Mouse (Mus musculus): Measurements from ENCODE around the gene Dmwd.

Gene Dmwd

GRCm38 (mm10) chr7:19093537-19094385, 17.7 kb downstream of the Dmwd start:
- DNase-seq (ENCODE audit: inconsistent age in 2 of 2, low spot score in 1 of 2), result peak; percentile 99

- DNase-seq (ENCODE audit: inconsistent age in 2 of 2, low spot score in 1 of 2), result peak in 1 of 2 experiments; percentile 76
Measured at GRCm38 (mm10) chr7:19094471-19094825, 18.4 kb downstream of the Dmwd start, which contains the start of gene Six5. Gene Six5, plus strand, starts transcription at chr7:19094594.

GRCm38 (mm10) chr7:19094826-19095750, 19.1 kb downstream of the Dmwd start:
- DNase-seq (ENCODE audit: inconsistent age in 2 of 2, low spot score in 1 of 2), result peak; percentile 81 to 92

- peak; percentile 82 to 89 for DNase-seq (ENCODE audit: inconsistent age in 2 of 2, low spot score in 1 of 2)
Measured at GRCm38 (mm10) chr7:19095751-19096110, 19.7 kb downstream of the Dmwd start.

GRCm38 (mm10) chr7:19096421-19096976, 20.5 kb downstream of the Dmwd start:
- peak in 1 of 2 experiments; percentile 51 for DNase-seq (ENCODE audit: inconsistent age in 2 of 2, low spot score in 1 of 2)

- peak in 1 of 2 experiments; percentile 31 for DNase-seq (ENCODE audit: inconsistent age in 2 of 2, low spot score in 1 of 2)
Measured at GRCm38 (mm10) chr7:19097217-19097616, 21.2 kb downstream of the Dmwd start.

- peak in 1 of 2 experiments; percentile 35 for DNase-seq (ENCODE audit: inconsistent age in 2 of 2, low spot score in 1 of 2)
Measured at GRCm38 (mm10) chr7:19097863-19098262, 21.8 kb downstream of the Dmwd start.

GRCm38 (mm10) chr7:19098811-19099210, 22.8 kb downstream of the Dmwd start:
- DNase-seq (ENCODE audit: inconsistent age in 2 of 2, low spot score in 1 of 2), result no peak

- no peak for DNase-seq (ENCODE audit: inconsistent age in 2 of 2, low spot score in 1 of 2)
Measured at GRCm38 (mm10) chr7:19100290-19100689, 24.3 kb downstream of the Dmwd start.

GRCm38 (mm10) chr7:19103741-19104140, 27.7 kb downstream of the Dmwd start:
- peak; percentile 48 to 78 for DNase-seq (ENCODE audit: inconsistent age in 2 of 2, low spot score in 1 of 2)

- no peak for DNase-seq (ENCODE audit: inconsistent age in 2 of 2, low spot score in 1 of 2)
Measured at GRCm38 (mm10) chr7:19104486-19104885, 28.5 kb downstream of the Dmwd start.

- peak; percentile 59 to 83 for DNase-seq (ENCODE audit: inconsistent age in 2 of 2, low spot score in 1 of 2)
Measured at GRCm38 (mm10) chr7:19107436-19107835, 31.4 kb downstream of the Dmwd start.

- DNase-seq (ENCODE audit: inconsistent age in 2 of 2, low spot score in 1 of 2), result peak in 1 of 2 experiments; percentile 60
Measured at GRCm38 (mm10) chr7:19109565-19109964, 33.5 kb downstream of the Dmwd start.

GRCm38 (mm10) chr7:19118028-19118771, 42.2 kb downstream of the Dmwd start, which contains the start of gene Gm4969:
Gene Gm4969, minus strand, starts transcription at chr7:19118368.
- peak; percentile 76 to 79 for DNase-seq (ENCODE audit: inconsistent age in 2 of 2, low spot score in 1 of 2)

- DNase-seq (ENCODE audit: inconsistent age in 2 of 2, low spot score in 1 of 2), result no peak
Measured at GRCm38 (mm10) chr7:19119083-19119482, 43.1 kb downstream of the Dmwd start.

GRCm38 (mm10) chr7:19119631-19120429, 43.8 kb downstream of the Dmwd start, which contains the start of gene Fbxo46:
Gene Fbxo46, plus strand, starts transcription at chr7:19119859.
- peak; percentile 94 to 97 for DNase-seq (ENCODE audit: inconsistent age in 2 of 2, low spot score in 1 of 2)

- peak in 1 of 2 experiments; percentile 70 for DNase-seq (ENCODE audit: inconsistent age in 2 of 2, low spot score in 1 of 2)
Measured at GRCm38 (mm10) chr7:19121686-19122085, 45.7 kb downstream of the Dmwd start.

GRCm38 (mm10) chr7:19124713-19125112, 48.7 kb downstream of the Dmwd start:
- DNase-seq (ENCODE audit: inconsistent age in 2 of 2, low spot score in 1 of 2), result no peak

GRCm38 (mm10) chr7:19127744-19128143, 51.7 kb downstream of the Dmwd start:
- no peak for DNase-seq (ENCODE audit: inconsistent age in 2 of 2, low spot score in 1 of 2)

- no peak for DNase-seq (ENCODE audit: inconsistent age in 2 of 2, low spot score in 1 of 2)
Measured at GRCm38 (mm10) chr7:19129396-19129795, 53.4 kb downstream of the Dmwd start.
